Mouse (Mus musculus): ENCODE results near the gene Drd1. TPM values are rescaled to one million over a fixed set of nuclear protein-coding genes. Genes with fewer than 3 reads are reported as not detected.

Gene Drd1
- polyA plus RNA-seq, 1 experiment from 2014 or later: 2.6 TPM

DNA sequence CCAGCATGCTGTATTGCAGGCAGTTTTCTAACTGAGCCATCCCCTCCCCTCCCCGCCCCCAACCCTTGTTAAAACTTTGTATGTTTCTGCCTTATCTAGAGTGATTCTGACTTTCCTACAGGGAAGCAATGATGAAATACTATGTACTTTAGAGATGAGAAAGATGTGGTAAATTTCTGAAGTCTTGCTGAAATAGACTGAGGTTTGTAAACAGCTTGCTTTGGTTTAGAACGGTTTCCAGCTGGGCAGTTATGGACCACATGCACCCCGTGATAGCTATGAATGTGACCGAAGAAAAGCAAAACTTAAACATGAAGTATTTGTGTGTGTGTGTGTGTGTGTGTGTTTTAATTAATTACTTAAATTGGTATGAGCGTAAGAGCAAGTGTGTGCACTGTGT lies 29.3 kb upstream of the Drd1 start:
- 86% methylated on average over 5 of the region's 5 CpGs for WGBS
- H3K9ac ChIP-seq: no peak overlapping the region
- H3K27ac ChIP-seq (replicated peaks): no peak overlapping the region

DNA sequence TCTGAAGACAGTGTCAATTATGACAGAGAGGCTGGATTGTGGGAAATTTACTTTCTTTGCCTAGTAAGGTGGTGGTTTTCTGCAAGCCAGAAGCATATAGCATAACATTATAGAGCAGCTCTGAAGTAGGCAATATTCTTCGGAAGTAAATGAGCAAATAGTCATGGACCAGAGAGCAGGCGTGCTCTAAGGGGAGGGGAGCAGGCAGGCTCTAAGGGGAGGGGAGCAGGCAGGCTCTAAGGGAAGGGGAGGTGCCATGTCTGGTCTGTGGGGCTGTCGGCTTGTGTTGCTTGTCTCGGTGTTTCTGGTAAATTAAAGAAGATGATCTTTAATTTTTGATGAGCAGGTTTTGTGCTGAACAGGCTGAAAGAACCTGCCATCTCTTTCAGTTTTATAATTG lies 28.7 kb upstream of the Drd1 start:
- H3K4me1 ChIP-seq (replicated peaks): peaks cover 15% of the 10 kb centered on the region; the same call in 1 of the 2 replicates
- no peak for ATAC-seq (ENCODE audit: low FRiP score, low read depth)
- no peak overlapping the region for H3K9ac ChIP-seq
- no peaks in the 10 kb centered on the region for H3K9me3 ChIP-seq
- H3K36me3 ChIP-seq: peaks cover 30% of the 10 kb centered on the region
- H3K27ac ChIP-seq (replicated peaks): no peak overlapping the region
- no peak overlapping the region for H3K4me2 ChIP-seq
- no peaks in the 10 kb centered on the region for H3K27me3 ChIP-seq
- H3K4me3 ChIP-seq: no peak overlapping the region
- WGBS: 36% methylated on average over 4 of the region's 4 CpGs

More for the DNA sequence above, 29.3 kb upstream of the Drd1 start:
- Histone ChIP-seq H3K36me3 (peaks cover 36% of the 10 kb centered on the region), H3K9me3 (no peaks in the 10 kb centered on the region), H3K27me3 (no peaks in the 10 kb centered on the region), H3K4me3 (no peak overlapping the region), H3K4me2 (no peak overlapping the region), H3K4me1 (replicated peaks) (peaks cover 15% of the 10 kb centered on the region; the same call in 1 of the 2 replicates)
- ATAC-seq (ENCODE audit: low FRiP score, low read depth): no peak

GRCm38 (mm10) chr13:54082946-54083345 lies 27.4 kb upstream of the Drd1 start:
- no peaks in the 10 kb centered on the region for H3K9me3 ChIP-seq
- no peak overlapping the region for H3K4me2 ChIP-seq
- H3K27me3 ChIP-seq: no peaks in the 10 kb centered on the region
- H3K27ac ChIP-seq (replicated peaks): no peak overlapping the region
- no peak overlapping the region for H3K9ac ChIP-seq
- peaks cover 15% of the 10 kb centered on the region; the same call in 1 of the 2 replicates for H3K4me1 ChIP-seq (replicated peaks)
- WGBS: 68% methylated on average over 5 of the region's 5 CpGs
- ATAC-seq (ENCODE audit: low FRiP score, low read depth): no peak
- peaks cover 18% of the 10 kb centered on the region for H3K36me3 ChIP-seq
- H3K4me3 ChIP-seq: no peak overlapping the region

GRCm38 (mm10) chr13:54080785-54081184 lies 25.3 kb upstream of the Drd1 start:
- H3K9me3 ChIP-seq: no peaks in the 10 kb centered on the region
- WGBS: 98% methylated on average over 1 of the region's 1 CpGs
- ATAC-seq (ENCODE audit: low FRiP score, low read depth): no peak

GRCm38 (mm10) chr13:54079782-54080759 lies 24.6 kb upstream of the Drd1 start:
- ATAC-seq (ENCODE audit: low FRiP score, low read depth): no peak
- H3K9ac ChIP-seq: no peak overlapping the region
- H3K9me3 ChIP-seq: no peaks in the 10 kb centered on the region
- no peak overlapping the region for H3K27ac ChIP-seq (replicated peaks)
- H3K4me1 ChIP-seq (replicated peaks): peaks cover 18% of the 10 kb centered on the region
- no peaks in the 10 kb centered on the region for H3K36me3 ChIP-seq
- WGBS: 76% methylated on average over 12 of the region's 12 CpGs
- H3K4me2 ChIP-seq: no peak overlapping the region
- no peak overlapping the region for H3K4me3 ChIP-seq
- no peaks in the 10 kb centered on the region for H3K27me3 ChIP-seq

More at GRCm38 (mm10) chr13:54080785-54081184, 25.3 kb upstream of the Drd1 start:
- Histone ChIP-seq H3K4me1 (replicated peaks) (peaks cover 18% of the 10 kb centered on the region), H3K27me3 (no peaks in the 10 kb centered on the region), H3K27ac (replicated peaks) (no peak overlapping the region), H3K36me3 (no peaks in the 10 kb centered on the region; the same call in 1 of the 2 replicates), H3K9ac (no peak overlapping the region), H3K4me3 (no peak overlapping the region), H3K4me2 (no peak overlapping the region)

- H3K4me3 ChIP-seq: no peak overlapping the region
- H3K4me1 ChIP-seq (replicated peaks): peaks cover 23% of the 10 kb centered on the region
- H3K4me2 ChIP-seq: no peak overlapping the region
- no peaks in the 10 kb centered on the region for H3K27me3 ChIP-seq
- H3K9me3 ChIP-seq: no peaks in the 10 kb centered on the region
- H3K36me3 ChIP-seq: no peaks in the 10 kb centered on the region
- no peak for ATAC-seq (ENCODE audit: low FRiP score, low read depth)
- H3K9ac ChIP-seq: no peak overlapping the region
- no peak overlapping the region for H3K27ac ChIP-seq (replicated peaks)
- 83% methylated on average over 11 of the region's 11 CpGs for WGBS
These were observed 22.1 kb upstream of the Drd1 start for GRCm38 (mm10) chr13:54077470-54078174.

DNA sequence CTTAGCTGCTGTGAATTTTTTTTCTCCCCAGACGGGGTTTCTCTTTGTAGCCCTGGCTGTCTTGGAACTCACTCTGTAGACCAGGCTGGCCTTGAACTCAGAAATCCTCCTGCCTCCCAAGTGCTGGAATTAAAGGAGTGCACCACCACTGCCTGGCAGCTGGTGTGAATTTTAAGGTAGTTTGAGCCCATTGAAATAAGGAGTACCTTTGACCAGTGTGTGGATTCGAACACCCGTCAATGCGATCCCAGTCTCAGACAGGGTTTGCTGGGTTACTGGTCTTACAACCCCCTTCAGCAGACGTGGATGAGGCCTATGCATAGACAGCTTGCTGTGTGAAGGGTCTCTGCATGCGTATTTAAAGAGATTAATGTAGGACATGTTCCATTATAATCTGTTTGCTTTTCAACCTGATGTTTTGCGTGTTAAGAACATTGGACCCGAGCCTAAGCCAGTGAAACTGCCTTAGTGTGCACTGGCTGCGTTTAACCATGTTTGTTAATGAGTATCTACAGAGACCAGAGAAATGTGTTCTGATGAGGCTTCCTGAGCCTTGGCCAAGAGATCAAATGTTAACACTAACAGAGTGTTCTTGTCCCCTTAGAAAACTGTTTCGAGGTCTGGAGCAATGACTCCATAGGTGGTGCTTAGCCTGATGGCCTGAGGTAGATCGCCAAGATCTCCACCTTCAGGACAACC lies 21.4 kb upstream of the Drd1 start:
- Histone ChIP-seq H3K36me3 (no peaks in the 10 kb centered on the region), H3K9ac (no peak overlapping the region), H3K4me1 (replicated peaks) (peaks cover 23% of the 10 kb centered on the region), H3K4me3 (no peak overlapping the region), H3K4me2 (no peak overlapping the region), H3K9me3 (no peaks in the 10 kb centered on the region), H3K27ac (replicated peaks) (no peak overlapping the region), H3K27me3 (no peaks in the 10 kb centered on the region)
- 92% methylated on average over 11 of the region's 11 CpGs for WGBS
- ATAC-seq (ENCODE audit: low FRiP score, low read depth): no peak

DNA sequence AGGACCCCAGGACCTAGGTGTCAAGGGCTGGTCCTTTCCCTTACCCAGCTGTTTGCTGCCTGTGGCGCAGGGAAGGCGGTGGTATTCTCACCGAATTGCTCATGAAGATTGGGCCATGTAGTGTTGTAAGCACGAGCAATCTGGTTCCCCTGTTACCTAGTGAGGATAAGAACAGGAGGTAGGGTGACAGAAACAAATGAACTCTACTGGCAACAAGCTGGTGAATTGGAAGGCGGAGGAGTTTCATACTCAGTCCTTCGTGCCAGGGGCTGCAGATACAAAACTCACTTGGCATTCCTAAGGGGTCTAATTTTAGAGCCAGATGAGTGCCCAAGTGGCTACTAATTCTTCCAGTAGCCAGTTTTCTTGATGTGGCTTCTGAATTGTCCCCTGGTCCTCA lies 20.5 kb upstream of the Drd1 start:
- H3K9ac ChIP-seq: no peak overlapping the region
- no peak overlapping the region for H3K27ac ChIP-seq (replicated peaks)
- H3K4me3 ChIP-seq: no peak overlapping the region
- no peaks in the 10 kb centered on the region for H3K27me3 ChIP-seq
- no peak for ATAC-seq (ENCODE audit: low FRiP score, low read depth)
- no peak overlapping the region for H3K4me2 ChIP-seq
- H3K36me3 ChIP-seq: no peaks in the 10 kb centered on the region
- peaks cover 23% of the 10 kb centered on the region for H3K4me1 ChIP-seq (replicated peaks)
- WGBS: 90% methylated on average over 6 of the region's 6 CpGs
- no peaks in the 10 kb centered on the region for H3K9me3 ChIP-seq

- Histone ChIP-seq H3K27ac (replicated peaks) (no peak overlapping the region), H3K4me2 (no peak overlapping the region), H3K36me3 (no peaks in the 10 kb centered on the region), H3K9ac (no peak overlapping the region), H3K4me3 (no peak overlapping the region), H3K27me3 (no peaks in the 10 kb centered on the region), H3K9me3 (no peaks in the 10 kb centered on the region), H3K4me1 (replicated peaks) (peaks cover 21% of the 10 kb centered on the region)
- ATAC-seq (ENCODE audit: low FRiP score, low read depth): no peak
- WGBS: 90% methylated on average over 2 of the region's 2 CpGs
These were observed 19.9 kb upstream of the Drd1 start for GRCm38 (mm10) chr13:54075416-54075815.

DNA sequence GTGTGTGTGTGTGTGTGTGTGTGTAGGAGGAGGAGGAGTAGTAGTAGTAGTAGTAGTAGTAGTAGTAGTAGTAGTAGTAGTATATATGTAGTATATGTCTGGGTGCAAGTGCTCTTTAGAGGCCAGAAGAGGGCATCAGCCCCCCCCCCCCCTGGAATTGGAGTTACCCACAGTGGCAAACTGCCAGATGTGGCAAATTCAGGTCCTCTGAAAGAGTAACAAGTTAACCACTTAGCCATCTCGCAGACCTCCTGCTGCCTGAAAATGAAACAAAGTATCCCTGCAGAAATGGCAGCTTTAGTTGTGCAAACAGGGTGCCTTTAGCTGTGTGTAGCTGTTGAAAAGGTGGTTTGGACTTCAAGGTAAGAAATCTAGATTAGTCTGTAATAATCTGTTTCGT lies 18.0 kb upstream of the Drd1 start:
- Histone ChIP-seq H3K4me3 (no peak overlapping the region), H3K9me3 (no peaks in the 10 kb centered on the region), H3K36me3 (no peaks in the 10 kb centered on the region), H3K4me1 (replicated peaks) (peaks cover 16% of the 10 kb centered on the region), H3K27ac (replicated peaks) (peak overlapping the region; percentile 63; the same call in 1 of the 2 replicates), H3K27me3 (no peaks in the 10 kb centered on the region), H3K4me2 (peak overlapping the region; percentile 71; the same call in 1 of the 2 replicates), H3K9ac (no peak overlapping the region)
- 75% methylated on average over 2 of the region's 2 CpGs for WGBS
- ATAC-seq (ENCODE audit: low FRiP score, low read depth): no peak

DNA sequence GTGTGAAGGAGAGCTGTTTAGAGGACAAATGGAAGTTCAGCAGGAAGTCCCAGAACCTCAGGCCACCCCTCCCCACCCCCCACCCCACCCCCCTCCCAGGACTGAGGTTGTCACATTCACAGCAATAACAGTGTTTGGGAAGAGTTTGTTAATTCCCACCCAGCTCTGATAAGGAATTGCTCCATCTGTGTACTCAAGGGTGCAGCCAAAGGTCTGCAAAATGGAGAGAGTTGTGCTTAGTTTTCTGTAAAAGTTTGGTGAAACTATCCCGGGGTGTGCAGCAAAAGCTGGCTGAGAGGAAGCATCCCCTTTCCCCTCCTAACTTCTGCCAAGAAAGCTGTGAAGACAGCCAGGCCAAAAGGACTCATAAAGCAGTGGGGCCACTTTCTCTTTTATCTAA lies 17.6 kb upstream of the Drd1 start:
- ATAC-seq (ENCODE audit: low FRiP score, low read depth): no peak
- Histone ChIP-seq H3K36me3 (no peaks in the 10 kb centered on the region), H3K9ac (no peak overlapping the region), H3K4me3 (peak overlapping the region; percentile 88; the same call in 1 of the 2 replicates), H3K4me2 (peak overlapping the region; percentile 71), H3K9me3 (no peaks in the 10 kb centered on the region), H3K4me1 (replicated peaks) (peaks cover 16% of the 10 kb centered on the region), H3K27me3 (no peaks in the 10 kb centered on the region), H3K27ac (replicated peaks) (peak overlapping the region; percentile 63; the same call in 1 of the 2 replicates)
- 76% methylated on average over 1 of the region's 1 CpGs for WGBS
